Mouse (Mus musculus): ENCODE data around the gene Arhgap9.

GRCm38 (mm10) chr10:127292987-127293538 lies 28.7 kb upstream of the Arhgap9 start:
- TF ChIP-seq CTCF (IDR thresholded peaks at IDR 0.05; ENCODE audit: low read depth) (no peak), EP300 (IDR thresholded peaks at IDR 0.05; ENCODE audit: low read depth) (no peak)
